Mouse (Mus musculus) hindbrain, embryonic 10.5 days (tissue): ENCODE measurements around the gene Lrch1. TPM values are rescaled to one million over a fixed set of nuclear protein-coding genes. Genes with fewer than 3 reads are reported as not detected.

Experiments
- DNase-seq: peaks from one replicate; pipeline ENCODE4 v3.0.0-alpha.2; 2017; ENCODE audit warnings: low spot score
- H3K27ac ChIP-seq: fragments of 300-500 bp; sonication (generic); 2 replicates; pipeline ENCODE4 v1.5.1; 2016; ENCODE audit warnings: mild to moderate bottlenecking, moderate library complexity
- H3K27me3 ChIP-seq: fragments of 300-500 bp; sonication (generic); 2 replicates; pipeline ENCODE4 v1.6.1; 2016; ENCODE audit warnings: mild to moderate bottlenecking; ENCODE audit not compliant: poor library complexity, insufficient read depth, severe bottlenecking
- H3K36me3 ChIP-seq: fragments of 300-500 bp; sonication (generic); 2 replicates; pipeline ENCODE4 v1.6.1; 2016; ENCODE audit warnings: mild to moderate bottlenecking, moderate library complexity
- H3K4me1 ChIP-seq: fragments of 300-500 bp; sonication (generic); replicated peaks from 2 replicates; pipeline ENCODE4 v1.6.1; 2016; ENCODE audit warnings: mild to moderate bottlenecking
- H3K4me3 ChIP-seq: fragments of 300-500 bp; sonication (generic); 2 replicates; pipeline ENCODE4 v1.5.1; 2016; ENCODE audit warnings: mild to moderate bottlenecking, moderate library complexity
- H3K9me3 ChIP-seq: fragments of 300-500 bp; sonication (generic); 2 replicates; pipeline ENCODE4 v1.6.1; 2016; ENCODE audit warnings: mild to moderate bottlenecking, moderate library complexity
- WGBS: fragments of 180-500 bp; shearing (Covaris S2); methylation state at CpG from one replicate; pipeline ENCODE4 v1.1.7; 2016; 5-methylcytosine and 5-hydroxymethylcytosine counted together
- polyA plus RNA-seq: library from polyadenylated mRNA; unstranded; fragments of >200 nt; fragmentation: Nextera tagmentation; extraction: Ambion mirVana; gene quantifications from 2 replicates; pipeline ENCODE4 v1.2.1, GENCODE M21; 2016

The Lrch1 gene
- polyA plus RNA-seq, 1 experiment from 2014 or later = 8.2 TPM

DNA sequence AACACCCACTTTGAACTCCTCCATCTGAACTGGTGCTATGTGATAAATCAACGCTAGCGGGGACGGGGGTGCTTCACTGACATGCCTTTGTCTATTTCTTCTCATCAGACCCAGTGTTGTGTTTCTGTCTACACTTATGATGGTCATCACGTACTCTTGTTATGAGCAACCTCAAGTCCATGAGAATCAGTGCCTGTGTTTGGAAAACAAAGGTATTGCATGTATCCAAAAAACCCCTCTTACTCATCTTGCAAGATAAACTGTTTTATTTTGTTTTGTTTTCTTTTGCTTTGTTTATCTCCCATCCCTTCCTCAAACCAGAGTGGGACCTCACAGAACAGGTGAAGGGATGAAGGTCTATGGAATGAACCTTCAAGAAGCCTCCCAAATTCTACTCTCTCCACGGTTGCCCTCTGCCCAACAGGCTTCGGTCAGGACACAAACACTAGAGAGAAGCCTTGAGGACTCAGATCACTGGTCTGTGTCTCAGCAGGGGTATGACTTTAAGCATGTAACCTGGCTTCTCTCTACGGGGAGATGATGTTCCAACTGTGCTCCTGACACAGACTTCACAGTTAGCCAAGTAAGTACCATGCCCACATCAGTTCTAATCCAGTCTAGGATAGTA, 3.4 kb downstream of the Lrch1 start:
- Histone ChIP-seq H3K4me1 (peaks cover 25% of the 10 kb centered on the region), H3K4me3 (no peak overlapping the region), H3K9me3 (no peaks in the 10 kb centered on the region), H3K27me3 (no peaks in the 10 kb centered on the region), H3K27ac (no peak overlapping the region), H3K36me3 (peaks cover 9% of the 10 kb centered on the region; the same call in 1 of the 2 replicates)
- no peak for DNase-seq
- WGBS = 94% methylated on average over 7 of the region's 7 CpGs

DNA sequence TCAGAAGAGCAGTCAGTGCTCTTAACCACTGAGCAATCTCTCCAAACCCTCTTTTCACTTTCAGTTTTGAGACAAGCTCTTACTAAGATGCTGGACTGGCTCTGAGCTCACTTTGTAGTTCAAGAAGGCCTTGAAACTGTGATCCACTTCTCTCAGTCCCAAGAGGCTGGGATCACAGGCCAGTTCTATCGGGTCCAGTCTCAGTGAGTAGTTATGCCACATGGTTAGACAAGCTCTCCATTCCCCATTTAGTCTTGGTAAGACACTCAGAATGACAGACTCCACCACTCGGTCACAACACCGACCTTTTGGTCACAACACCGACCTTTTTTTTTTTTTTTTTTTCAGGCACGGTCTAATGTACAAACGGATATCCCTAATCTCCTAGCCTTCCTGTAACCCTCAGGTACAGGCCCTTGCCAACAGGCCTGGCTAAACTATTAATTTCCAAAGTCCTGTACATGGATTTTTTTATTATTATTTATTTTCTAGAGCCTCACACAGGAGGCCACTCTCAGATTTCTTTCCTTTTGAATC, 4.0 kb downstream of the Lrch1 start:
- DNase-seq = no peak
- Histone ChIP-seq H3K27me3 (no peaks in the 10 kb centered on the region), H3K4me3 (no peak overlapping the region), H3K4me1 (peaks cover 22% of the 10 kb centered on the region), H3K27ac (no peak overlapping the region), H3K9me3 (no peaks in the 10 kb centered on the region), H3K36me3 (peaks cover 9% of the 10 kb centered on the region; the same call in 1 of the 2 replicates)
- WGBS = 91% methylated on average over 6 of the region's 6 CpGs

DNA sequence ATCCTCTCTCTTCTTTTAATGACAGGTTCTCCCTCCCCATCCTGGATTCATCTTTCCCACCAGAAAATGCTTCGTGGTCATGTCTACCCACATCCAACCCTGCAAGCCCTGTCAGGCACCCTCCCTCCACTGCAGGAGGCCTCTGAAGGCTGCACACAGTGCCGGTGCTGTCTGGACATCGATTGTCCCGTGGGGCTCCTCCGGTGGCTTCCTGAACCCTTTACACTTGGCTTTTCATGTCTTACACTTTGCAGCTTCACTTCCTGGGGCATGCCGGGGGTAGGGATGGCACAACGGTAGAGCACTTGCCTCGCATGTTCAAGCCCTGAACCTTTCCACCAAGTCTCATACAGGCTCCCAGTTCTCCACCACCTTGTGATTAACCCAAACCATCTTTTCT, 4.7 kb downstream of the Lrch1 start:
- H3K27me3 ChIP-seq = no peaks in the 10 kb centered on the region
- no peak overlapping the region for H3K4me3 ChIP-seq
- no peak for DNase-seq
- peaks cover 9% of the 10 kb centered on the region; the same call in 1 of the 2 replicates for H3K36me3 ChIP-seq
- peaks cover 16% of the 10 kb centered on the region for H3K4me1 ChIP-seq
- no peaks in the 10 kb centered on the region for H3K9me3 ChIP-seq
- no peak overlapping the region for H3K27ac ChIP-seq
- 86% methylated on average over 8 of the region's 8 CpGs for WGBS

DNA sequence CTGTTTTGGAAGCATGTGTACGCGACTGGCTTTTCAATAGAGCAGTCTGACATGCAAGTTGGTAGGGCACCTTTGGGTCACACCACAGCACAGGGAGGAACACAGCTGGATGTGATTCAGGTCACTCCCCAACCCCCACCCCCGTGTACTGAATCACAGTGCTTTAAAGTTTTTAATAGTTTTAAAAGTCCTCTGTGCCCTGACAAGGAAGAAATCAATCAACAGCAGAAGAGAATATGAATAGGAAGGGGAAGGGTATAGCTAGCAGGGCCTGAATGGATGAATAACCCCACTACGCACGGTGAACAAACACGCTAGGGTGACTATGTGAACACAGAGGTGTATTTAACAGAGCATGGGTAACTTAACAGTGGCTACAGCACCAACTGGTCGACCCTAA, 6.1 kb downstream of the Lrch1 start:
- H3K27me3 ChIP-seq = no peaks in the 10 kb centered on the region
- no peak for DNase-seq
- H3K27ac ChIP-seq = no peak overlapping the region
- no peaks in the 10 kb centered on the region for H3K9me3 ChIP-seq
- H3K4me1 ChIP-seq = peaks cover 11% of the 10 kb centered on the region
- 82% methylated on average over 7 of the region's 7 CpGs for WGBS
- H3K36me3 ChIP-seq = peaks cover 9% of the 10 kb centered on the region; the same call in 1 of the 2 replicates
- no peak overlapping the region for H3K4me3 ChIP-seq

DNA sequence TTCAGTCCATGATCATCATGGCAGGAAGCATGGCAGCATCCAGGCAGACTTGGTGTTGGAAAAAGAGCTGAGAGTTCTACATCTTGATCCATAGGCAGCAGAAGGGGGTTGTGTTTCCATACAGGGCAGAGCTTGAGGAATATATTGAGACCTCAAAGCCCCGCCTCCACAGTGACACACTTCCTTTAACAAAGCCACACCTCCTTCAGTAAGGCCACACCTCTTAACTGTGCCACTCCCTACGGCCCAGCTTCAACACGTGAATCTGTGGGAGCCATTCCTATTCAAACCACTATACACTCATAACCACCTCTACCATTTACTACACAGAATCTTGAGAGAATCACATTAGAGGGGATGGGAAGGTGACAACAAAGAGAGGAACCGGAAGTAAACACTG, 6.9 kb downstream of the Lrch1 start:
- no peaks in the 10 kb centered on the region for H3K9me3 ChIP-seq
- H3K36me3 ChIP-seq = peaks cover 12% of the 10 kb centered on the region; the same call in 1 of the 2 replicates
- DNase-seq = no peak
- no peaks in the 10 kb centered on the region for H3K27me3 ChIP-seq
- H3K4me1 ChIP-seq = peaks cover 2% of the 10 kb centered on the region
- no peak overlapping the region for H3K27ac ChIP-seq
- no peak overlapping the region for H3K4me3 ChIP-seq
- WGBS = 92% methylated on average over 4 of the region's 4 CpGs

DNA sequence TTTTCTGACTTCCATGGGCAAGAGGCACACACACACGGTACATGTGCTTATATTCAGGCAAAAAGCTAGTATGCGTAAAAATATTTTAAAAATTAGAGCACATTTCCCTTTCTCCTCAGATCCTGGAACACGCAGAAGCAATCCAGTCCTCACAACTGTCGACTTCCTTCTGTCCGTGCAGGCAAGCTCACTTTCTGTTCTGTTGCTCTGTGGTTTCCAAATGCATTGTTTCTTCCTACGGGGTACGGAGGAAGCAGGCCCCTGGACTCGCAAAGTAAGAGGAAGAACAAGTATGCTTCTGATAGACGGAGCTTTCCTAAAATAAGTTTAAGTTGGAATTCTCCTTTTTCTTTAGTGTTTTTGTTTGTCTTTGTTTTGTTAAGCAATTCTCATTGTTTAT, 8.3 kb downstream of the Lrch1 start:
- no peak for DNase-seq
- WGBS = 67% methylated on average over 9 of the region's 9 CpGs
- Histone ChIP-seq H3K4me1 (no peaks in the 10 kb centered on the region), H3K27me3 (no peaks in the 10 kb centered on the region), H3K9me3 (no peaks in the 10 kb centered on the region), H3K36me3 (peaks cover 10% of the 10 kb centered on the region; the same call in 1 of the 2 replicates), H3K27ac (no peak overlapping the region), H3K4me3 (no peak overlapping the region)

DNA sequence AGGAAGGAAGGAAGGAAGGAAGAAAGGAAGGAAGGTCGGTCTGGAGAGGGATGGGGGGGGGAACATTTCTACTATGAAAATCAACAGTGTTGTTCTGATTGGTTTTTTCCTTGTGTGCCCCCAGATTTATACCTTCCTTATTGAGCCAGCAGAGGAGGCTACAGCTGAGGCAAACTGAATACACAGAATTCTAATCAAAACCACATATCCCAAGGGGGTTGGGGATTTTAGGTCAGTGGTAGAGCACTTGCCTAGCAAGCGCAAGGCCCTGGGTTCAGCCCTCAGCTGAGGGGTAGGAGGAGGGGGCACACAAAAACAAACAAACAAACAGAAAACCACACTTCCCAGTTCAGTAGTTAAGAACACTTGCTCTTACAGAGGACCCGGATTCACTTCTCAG, 8.8 kb downstream of the Lrch1 start:
- Histone ChIP-seq H3K4me1 (no peaks in the 10 kb centered on the region), H3K9me3 (no peaks in the 10 kb centered on the region), H3K36me3 (peaks cover 10% of the 10 kb centered on the region; the same call in 1 of the 2 replicates), H3K27me3 (no peaks in the 10 kb centered on the region), H3K27ac (no peak overlapping the region), H3K4me3 (no peak overlapping the region)
- no peak for DNase-seq
- 73% methylated on average over 3 of the region's 3 CpGs for WGBS

DNA sequence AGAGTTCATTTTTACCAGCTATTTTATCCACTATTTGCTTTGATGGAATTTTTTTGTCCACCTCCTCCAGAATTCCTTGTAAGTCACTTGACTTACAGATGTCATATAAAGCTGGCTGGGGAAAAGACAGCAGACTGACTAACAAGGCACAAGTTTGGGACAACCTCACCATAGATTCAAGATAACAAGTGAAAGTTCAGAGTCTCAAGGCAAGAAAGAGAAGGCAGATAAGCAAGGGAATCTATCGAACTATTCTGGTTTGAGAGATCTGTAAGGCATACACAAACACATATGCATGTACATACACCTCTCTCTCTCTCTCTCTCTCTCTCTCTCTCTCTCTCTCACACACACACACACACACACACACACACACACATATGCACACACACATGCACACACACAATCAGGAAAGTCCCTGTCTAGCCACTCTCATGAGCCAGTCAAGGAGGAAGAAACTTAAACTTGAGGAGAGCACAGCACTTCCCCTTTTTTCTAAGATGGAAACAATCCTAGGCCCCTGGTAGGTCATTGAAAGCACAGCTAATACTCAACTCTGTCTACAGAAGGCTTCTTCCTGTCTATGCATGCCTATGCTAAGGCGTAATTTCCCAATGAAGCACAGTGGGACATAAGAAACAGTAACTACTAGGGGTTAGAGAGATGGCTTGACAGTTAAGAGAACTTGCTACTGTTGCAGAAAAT, 11.0 kb downstream of the Lrch1 start:
- no peak overlapping the region for H3K27ac ChIP-seq
- H3K4me1 ChIP-seq = no peaks in the 10 kb centered on the region
- DNase-seq = no peak
- H3K4me3 ChIP-seq = no peak overlapping the region
- WGBS = 90% methylated on average over 2 of the region's 2 CpGs
- no peaks in the 10 kb centered on the region for H3K9me3 ChIP-seq
- H3K36me3 ChIP-seq = peaks cover 7% of the 10 kb centered on the region; the same call in 1 of the 2 replicates
- H3K27me3 ChIP-seq = no peaks in the 10 kb centered on the region

DNA sequence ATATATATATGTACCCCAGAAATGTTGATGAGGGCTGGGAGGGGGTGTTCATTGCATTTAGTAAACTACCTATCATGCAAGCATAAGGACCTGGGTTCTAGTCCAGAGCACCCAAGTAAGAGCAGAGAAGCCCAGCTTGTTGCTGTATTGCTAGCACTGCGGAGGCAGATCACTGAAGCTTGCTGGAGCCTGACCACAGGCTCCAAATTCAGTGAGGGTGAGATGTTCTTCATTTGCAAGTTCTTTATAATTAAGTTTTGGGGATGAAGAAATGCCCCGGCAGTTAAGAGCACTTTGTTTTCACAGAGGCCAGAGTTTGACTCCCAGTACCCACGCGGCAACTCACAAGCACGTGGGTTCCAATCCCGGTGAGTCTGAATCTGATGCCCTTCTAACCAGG, 12.6 kb downstream of the Lrch1 start:
- no peak overlapping the region for H3K27ac ChIP-seq
- 90% methylated on average over 6 of the region's 6 CpGs for WGBS
- H3K4me3 ChIP-seq = no peak overlapping the region
- DNase-seq = no peak
- no peaks in the 10 kb centered on the region for H3K9me3 ChIP-seq
- no peaks in the 10 kb centered on the region for H3K4me1 ChIP-seq
- H3K27me3 ChIP-seq = no peaks in the 10 kb centered on the region
- H3K36me3 ChIP-seq = peaks cover 3% of the 10 kb centered on the region; the same call in 1 of the 2 replicates

DNA sequence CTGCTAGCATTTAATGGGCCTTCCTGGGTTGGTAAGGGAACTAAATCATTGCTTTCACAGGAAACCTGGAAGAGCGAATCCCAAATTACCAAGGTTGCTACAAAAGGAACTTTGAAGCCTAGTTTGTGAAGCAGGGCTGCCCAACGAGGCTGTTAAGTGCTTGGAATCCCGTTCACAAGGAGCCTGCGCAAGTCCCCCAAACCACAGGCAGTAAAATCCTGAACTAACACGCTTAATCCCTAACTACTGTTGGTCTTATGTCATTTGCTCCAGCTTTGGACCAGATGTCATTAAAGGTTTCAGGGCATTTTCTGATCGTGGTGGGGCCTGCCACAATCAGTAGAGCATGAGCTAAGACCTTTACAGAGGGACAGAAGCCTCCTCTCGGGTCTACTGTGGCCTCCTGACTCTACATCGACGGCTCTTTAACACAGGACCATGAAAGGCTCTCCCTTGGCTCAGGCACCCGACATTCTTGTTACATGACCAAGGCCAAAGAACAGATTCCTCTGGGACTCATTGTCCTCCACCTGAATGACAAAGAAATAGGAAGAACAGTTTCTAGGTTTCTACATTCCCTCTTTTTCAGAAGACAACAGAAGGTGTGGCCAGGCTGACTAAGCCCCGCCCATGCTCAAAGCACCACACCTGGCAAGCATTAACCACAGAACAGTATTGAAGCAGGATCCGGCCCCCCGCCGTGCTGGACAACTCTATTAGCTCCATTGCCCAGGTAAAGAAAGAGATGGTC, 13.5 kb downstream of the Lrch1 start:
- 89% methylated on average over 14 of the region's 14 CpGs for WGBS
- no peaks in the 10 kb centered on the region for H3K9me3 ChIP-seq
- no peaks in the 10 kb centered on the region for H3K4me1 ChIP-seq
- no peak overlapping the region for H3K27ac ChIP-seq
- no peak overlapping the region for H3K4me3 ChIP-seq
- no peaks in the 10 kb centered on the region for H3K27me3 ChIP-seq
- DNase-seq = no peak
- H3K36me3 ChIP-seq = peaks cover 3% of the 10 kb centered on the region; the same call in 1 of the 2 replicates

DNA sequence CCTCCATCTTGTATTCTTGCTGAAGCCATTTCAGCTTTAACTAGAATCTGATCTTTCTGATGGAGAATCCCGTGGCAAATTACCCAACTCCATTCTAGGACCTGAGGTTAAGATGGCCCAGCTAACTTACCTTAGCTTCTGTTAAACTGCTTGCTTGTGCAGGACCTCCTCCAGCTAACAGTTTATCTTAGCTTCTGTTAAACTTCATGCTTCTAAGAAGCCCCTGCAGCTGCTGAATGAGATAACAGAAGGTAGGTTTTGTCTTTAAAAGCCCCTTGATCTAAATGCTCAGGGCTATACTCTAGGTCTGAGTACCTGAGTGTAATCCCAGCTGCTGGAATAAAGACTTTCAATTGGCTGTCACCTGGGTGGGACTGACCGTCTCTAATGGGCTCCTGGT, 17.9 kb downstream of the Lrch1 start:
- H3K9me3 ChIP-seq = no peaks in the 10 kb centered on the region
- no peak overlapping the region for H3K4me3 ChIP-seq
- H3K27me3 ChIP-seq = no peaks in the 10 kb centered on the region
- H3K4me1 ChIP-seq = peaks cover 10% of the 10 kb centered on the region
- 86% methylated on average over 2 of the region's 2 CpGs for WGBS
- H3K36me3 ChIP-seq = no peaks in the 10 kb centered on the region
- no peak overlapping the region for H3K27ac ChIP-seq
- no peak for DNase-seq

DNA sequence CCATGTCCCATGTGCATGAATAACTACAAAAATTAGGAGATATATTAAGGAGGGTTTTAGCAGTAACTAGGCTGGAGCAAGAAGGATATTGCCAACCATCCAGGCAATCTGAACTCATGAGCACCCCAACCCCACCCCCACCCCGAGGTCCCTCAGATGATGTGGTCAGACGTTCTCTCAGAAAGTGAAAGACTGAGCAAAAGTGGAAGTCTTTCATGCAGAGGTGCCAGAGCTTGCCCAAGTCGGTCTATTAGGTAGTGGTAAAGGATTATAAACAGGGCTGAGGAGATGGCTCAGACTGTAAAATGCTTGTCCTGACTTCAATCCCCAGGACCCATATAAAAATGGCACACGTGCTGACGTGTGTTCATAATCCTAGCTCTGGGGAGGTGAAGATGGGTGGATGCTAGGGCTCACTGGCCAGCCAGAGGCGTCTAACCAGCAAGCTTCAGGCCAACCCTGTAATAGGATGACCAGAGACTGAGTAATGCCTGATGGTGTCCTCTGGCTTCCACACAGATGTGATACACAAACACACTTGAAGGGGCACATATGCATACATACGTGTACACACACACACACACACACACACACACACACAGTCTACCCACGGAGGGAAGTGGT, 18.8 kb downstream of the Lrch1 start:
- Histone ChIP-seq H3K27ac (no peak overlapping the region), H3K27me3 (no peaks in the 10 kb centered on the region), H3K4me3 (no peak overlapping the region), H3K9me3 (no peaks in the 10 kb centered on the region), H3K36me3 (no peaks in the 10 kb centered on the region), H3K4me1 (peaks cover 12% of the 10 kb centered on the region)
- no peak for DNase-seq
- 93% methylated on average over 8 of the region's 8 CpGs for WGBS
